Mouse (Mus musculus) layer of hippocampus, adult 2 months (tissue): ENCODE measurements around the gene Ky. TPM values are rescaled to one million over a fixed set of nuclear protein-coding genes. Genes with fewer than 3 reads are reported as not detected.

ENCODE experiments used
- DNase-seq, 2 experiments: peaks; one replicate each; pipeline ENCODE4 v3.0.0; 2022; ENCODE audit warnings: low spot score in 2 of 2
- H3K27ac ChIP-seq: fragments of 200-600 bp; 2 replicates; pipeline ENCODE4 v1.8.1; 2022
- H3K4me3 ChIP-seq: fragments of 200-600 bp; 2 replicates; pipeline ENCODE4 v1.8.1; 2022; ENCODE audit warnings: mild to moderate bottlenecking
- CTCF ChIP-seq: fragments of 200-600 bp; conservative IDR thresholded peaks from 2 replicates; pipeline ENCODE4 v1.8.1; 2022; ENCODE audit warnings: antibody characterized with exemption, mild to moderate bottlenecking, moderate library complexity
- total RNA-seq, 2 experiments: library from RNA; stranded (reverse); gene quantifications; 2 replicates each; pipeline ENCODE4 v1.2.3; 2021

Gene Ky
- total RNA-seq, 2 experiments from 2014 or later = 3.0 to 5.2 TPM

DNA sequence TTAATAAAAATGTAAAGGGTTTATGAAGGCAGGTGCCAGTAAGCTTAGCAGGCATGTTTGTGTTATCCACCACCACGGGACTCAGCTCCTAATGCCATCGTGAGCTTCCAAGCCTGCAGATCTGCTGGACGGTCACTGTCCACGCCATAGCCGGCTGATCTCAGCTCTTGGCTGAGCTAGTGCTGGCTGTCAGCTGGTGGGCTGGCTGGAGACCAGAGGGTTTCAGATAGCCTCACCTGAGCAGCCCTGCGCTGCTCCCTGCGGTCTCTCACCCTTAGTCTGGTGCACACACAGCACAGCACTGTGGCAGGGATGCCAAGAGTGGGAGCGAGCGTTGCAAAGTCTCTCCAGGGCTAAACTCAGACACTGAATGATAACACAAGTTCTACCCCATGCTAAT, 12.9 kb downstream of the Ky start:
- DNase-seq = no peak
- TF ChIP-seq CTCF = no peak
- Histone ChIP-seq H3K27ac (no peak overlapping the region), H3K4me3 (no peak overlapping the region)

DNA sequence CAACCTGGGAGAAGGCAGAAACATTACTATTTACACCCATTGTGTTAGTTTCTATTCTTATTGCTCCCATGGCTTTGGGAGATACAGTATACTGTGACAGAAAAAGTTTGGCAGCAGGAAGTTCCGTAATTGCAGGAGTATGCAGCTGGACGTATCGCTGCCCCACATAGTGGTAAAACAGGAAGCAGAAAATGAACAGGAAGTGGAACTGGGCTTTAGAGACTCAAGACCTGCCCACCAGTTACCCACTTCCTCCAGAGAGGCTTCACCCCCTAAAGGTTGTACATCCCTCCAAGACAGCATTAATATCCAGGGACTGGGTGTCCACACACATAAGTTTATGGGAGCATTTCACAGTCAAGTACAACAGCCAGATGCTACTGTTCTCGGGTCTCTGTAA, 15.8 kb downstream of the Ky start:
- no peak for TF ChIP-seq CTCF
- Histone ChIP-seq H3K27ac (no peak overlapping the region), H3K4me3 (no peak overlapping the region)
- DNase-seq = no peak

DNA sequence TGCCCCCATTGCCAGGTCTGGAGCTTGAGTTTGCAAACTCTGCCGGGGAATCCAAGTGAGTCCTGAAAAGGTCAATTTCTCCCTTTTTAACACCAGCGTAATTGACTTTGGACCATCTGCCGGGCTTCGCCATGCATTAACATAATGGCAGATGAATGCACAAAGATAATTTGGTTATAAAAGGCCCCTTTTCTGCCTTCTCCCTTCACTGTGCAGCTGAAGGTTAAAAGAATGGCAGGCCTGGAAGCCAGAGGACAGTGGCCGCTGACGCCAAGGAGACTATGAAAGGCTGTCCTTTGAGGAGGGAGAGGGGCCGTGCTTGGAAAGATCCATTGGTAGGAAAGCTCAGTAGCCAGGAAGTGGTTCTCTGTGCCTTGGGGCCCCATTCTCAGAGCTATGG, 22.6 kb downstream of the Ky start:
- no peak for TF ChIP-seq CTCF
- DNase-seq = no peak
- Histone ChIP-seq H3K4me3 (no peak overlapping the region), H3K27ac (no peak overlapping the region)

DNA sequence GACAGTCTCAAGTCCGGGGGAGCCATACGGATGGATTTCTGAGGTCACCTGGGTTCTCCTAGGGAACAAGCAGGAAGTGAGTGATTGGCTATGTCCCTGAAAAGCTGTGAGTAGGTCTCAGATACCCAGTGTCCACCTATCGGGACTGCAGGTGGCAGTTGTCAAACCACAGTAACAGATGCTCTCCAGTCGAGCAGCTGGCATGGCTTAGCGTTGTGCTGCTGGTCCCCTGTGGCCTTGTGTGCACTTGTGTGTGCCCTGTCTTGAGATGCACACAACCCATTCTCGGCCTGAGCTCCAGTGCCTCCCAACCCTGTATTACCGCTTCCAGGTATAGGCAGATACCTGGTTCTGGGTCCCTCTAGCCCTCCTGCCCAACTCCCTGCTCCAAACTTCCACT, 23.0 kb downstream of the Ky start:
- Histone ChIP-seq H3K4me3 (no peak overlapping the region), H3K27ac (no peak overlapping the region)
- DNase-seq = no peak
- no peak for TF ChIP-seq CTCF

DNA sequence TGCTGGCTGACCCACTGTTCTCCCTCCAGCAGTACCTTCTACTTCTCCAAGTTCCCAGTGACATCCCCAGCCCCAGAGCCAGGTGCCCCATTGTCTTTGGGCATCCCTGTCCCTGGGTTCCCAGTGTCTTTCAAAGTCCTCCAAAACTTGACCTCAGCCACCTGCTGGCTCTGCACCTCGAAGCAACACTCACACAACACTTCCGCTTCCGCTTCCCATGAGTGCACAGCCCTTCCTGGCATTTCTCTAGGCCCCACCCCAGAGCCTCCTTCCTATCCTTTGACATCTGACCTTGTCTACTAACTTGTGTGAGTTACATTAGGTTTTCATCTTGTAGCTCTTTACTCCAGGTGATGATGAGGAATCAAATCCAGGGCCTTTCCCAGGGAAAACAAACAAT, 23.5 kb downstream of the Ky start:
- TF ChIP-seq CTCF = no peak
- Histone ChIP-seq H3K27ac (no peak overlapping the region), H3K4me3 (no peak overlapping the region)
- DNase-seq = no peak

DNA sequence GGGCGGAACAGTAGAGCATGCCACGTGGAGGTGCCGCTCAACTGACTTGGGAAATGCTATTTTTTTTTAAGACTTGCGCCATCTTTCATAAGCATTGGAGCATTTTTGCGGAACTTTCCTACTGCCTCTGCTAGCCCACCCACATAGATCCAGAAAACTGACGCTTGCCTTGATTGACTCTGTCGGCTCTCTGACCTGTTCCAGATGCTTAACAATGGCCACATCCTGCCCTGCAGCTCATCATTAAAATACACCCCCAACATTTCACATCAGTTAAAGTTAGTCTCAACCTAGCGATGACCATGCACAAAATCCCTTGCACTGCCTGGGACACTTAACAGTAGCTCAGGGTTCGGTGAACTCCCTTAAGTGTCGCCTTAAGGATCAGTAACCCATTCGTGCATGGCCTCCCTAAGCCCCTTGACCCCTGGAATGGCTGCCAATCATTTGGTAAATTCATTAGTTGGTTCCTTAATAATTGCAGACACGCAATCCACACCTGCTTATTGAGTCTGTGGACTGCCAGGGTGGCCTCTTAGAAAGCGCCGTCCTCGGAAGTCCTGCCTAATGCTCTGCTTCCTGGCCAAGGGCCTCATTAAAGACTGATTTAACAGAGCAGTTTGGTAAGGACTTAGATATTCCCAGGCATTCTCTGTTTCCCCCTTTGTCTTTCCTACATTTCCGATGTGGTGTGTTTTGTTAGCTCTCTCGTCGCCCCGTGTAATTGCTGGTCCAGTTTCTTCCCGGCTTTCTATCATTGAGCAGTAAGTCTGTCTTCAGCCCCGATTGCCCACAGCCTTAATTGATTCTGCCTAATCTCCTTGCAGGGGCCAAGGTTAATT, 25.7 kb downstream of the Ky start:
- no peak overlapping the region for H3K27ac ChIP-seq
- DNase-seq = no peak
- no peak overlapping the region for H3K4me3 ChIP-seq
- TF ChIP-seq CTCF = no peak

DNA sequence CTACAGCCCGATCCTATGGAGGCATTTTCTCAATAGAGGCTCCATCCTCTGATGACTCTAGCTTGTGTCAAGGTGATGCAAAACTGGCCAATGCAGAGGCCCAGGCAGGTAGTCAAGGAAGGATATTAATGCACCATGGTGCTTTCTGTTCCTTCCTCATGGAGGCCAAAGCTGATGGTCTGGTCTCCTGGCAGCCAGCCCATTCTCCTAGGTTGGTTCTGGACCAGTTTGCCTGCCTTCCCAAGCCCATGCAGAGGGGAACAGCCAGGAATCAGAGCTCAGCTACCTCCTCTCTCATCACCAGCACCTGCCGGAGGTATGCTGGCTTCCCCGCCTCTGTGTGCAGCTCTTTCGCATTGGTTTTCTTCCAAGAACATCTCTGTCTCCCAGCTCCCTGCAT, 31.4 kb downstream of the Ky start:
- Histone ChIP-seq H3K27ac (no peak overlapping the region), H3K4me3 (no peak overlapping the region)
- no peak for DNase-seq
- TF ChIP-seq CTCF = no peak

DNA sequence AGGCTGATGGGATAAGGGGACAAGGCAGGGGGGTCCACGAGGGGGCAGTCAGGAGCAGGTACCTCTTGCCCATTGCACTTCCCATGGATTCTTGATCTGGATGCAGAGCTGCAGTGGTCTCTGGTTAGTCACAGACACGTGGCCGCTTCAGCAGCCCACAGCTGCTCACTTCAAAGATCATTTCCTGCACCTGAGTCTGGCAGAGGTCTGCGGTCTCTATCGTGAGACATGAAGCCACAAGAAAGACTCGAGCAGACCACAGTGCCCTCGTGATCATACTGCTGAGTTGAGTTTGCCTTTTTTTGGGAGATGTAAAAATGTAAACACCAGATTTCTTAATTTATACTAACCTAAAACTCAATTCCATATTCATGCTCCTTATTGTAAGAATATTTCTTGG, 34.1 kb downstream of the Ky start:
- H3K27ac ChIP-seq = no peak overlapping the region
- H3K4me3 ChIP-seq = no peak overlapping the region
- TF ChIP-seq CTCF = no peak
- no peak for DNase-seq

DNA sequence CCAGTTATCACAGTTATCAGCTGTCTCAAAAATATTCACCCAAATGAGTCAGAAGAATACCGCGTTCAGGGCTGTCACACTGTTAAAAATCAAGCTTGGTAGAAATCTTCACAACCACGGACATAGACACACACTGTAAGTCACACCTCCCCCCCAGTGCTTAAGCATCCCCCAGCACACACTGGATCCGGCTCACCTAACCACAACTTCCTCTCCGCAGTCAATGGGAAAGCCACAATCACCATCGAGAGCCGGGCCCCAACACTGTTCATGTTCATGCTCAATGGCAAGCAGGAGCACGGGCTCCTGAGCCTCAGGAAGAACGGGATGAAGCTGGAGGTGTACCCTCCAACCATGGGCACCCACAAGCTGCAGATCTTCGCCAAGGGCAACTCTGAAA, 36.1 kb downstream of the Ky start:
- DNase-seq = no peak
- Histone ChIP-seq H3K27ac (no peak overlapping the region), H3K4me3 (no peak overlapping the region)
- no peak for TF ChIP-seq CTCF

DNA sequence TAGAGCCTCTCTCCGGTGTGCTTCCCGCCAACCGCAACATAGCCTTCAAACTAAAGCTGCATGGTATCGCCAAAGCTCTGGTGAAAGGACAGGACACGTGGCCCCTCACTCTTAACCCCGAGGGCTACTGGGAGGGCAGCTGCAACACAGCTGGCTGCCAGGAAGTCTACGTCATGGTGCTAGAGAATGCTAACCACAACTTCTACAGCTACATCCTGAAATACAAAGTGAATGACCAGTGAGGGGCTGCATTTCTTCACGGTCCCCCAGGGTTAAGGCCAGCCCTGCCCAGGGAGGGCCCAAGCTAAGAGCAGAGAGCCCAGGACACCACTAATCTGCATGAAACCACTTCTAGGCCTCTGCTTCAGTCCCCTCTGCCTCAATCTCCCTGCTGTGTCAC, 37.0 kb downstream of the Ky start:
- H3K27ac ChIP-seq = no peak overlapping the region
- DNase-seq = no peak
- H3K4me3 ChIP-seq = no peak overlapping the region
- TF ChIP-seq CTCF = no peak

DNA sequence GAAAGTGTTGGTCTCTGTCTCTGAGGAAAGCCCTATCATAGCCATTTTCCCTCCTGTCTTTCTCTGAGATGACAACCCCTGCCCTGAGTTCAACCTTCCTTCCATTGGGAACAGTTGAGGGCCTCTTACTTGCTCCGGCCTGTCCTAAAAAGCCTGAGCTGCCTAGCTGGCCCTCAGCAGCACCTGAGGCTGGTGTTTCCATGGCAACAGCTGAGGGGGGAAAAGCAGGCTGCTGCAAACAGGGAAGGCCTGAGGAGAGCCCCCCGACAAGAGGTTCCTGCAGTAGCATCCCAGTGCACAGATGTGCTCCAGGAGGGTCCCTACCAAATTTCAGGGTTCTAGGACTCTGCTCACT, 38.2 kb downstream of the Ky start:
- H3K4me3 ChIP-seq = no peak overlapping the region
- no peak for DNase-seq
- TF ChIP-seq CTCF = no peak
- no peak overlapping the region for H3K27ac ChIP-seq

DNA sequence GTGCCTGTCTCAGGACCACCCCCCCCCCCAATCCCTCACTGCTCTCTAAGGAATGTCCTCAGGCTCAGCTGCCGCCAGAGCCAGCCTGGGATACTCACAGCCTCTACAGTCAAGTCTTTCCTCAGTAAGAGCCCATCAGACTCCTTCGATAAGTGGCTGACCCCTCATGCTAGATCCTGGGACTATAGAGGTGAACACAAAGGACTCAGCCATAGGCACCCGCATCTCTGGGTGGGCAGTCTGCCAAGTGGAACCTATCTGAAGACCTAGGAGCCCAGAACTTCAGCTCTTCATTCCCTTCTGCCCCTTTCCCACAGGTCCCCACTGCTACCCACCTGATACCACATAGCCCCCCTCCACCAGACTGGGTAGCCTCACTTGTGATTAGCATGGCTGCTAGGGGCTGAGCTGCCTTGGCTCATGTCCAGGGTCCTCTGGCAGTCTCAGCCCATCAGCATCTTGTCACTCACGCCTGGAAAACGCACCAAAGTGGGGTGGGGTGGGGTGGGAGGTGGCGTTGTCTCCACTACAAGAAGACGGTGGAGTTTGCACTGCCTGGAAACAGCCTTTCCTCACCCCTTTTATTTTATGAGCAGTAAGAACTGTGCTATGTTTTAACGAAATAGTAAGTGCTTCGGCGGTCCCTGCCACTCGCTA, 38.7 kb downstream of the Ky start:
- no peak for DNase-seq
- no peak for TF ChIP-seq CTCF
- Histone ChIP-seq H3K27ac (peak overlapping the region; percentile 72), H3K4me3 (peak overlapping the region; percentile 44)

DNA sequence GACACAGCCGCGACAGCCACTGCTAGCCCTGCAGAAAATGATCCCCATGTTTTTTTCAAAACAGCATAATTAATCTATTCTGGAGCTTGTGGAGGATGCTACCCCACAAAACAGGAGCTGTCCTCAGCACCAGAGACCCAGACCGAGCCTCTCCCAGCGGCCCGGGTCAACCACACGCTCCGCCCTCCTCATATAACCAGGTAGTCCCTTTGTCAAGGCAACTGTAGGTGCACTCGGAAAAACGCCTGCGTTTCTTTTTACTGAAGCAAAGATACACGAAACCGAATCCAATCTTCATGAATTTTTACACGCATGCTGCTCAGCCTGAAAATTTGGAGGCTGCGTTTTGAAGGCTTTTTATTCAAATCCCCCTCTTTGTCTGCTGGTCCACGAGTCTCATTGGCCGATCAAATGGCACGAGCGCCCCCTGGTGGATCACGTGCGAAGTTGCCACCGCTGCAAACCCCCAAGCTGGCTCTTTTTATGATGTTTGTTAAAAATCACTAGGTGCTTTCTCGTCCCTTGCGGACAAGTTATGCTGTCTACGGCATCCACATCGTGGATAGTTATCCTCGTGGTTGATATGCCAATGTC, 39.3 kb downstream of the Ky start:
- peak; percentile 98 for TF ChIP-seq CTCF

More for the DNA sequence above, 39.3 kb downstream of the Ky start:
- H3K27ac ChIP-seq = peak overlapping the region; percentile 72
- peak overlapping the region; percentile 44 for H3K4me3 ChIP-seq
- peak; percentile 89 to 94 for DNase-seq
